ENCODE assay signal across 9 mouse cellular contexts in genomic region chr5:37288374-37288773, GRCm38 (mm10). TPM values are rescaled to one million over a fixed set of nuclear protein-coding genes. Genes with fewer than 3 reads are reported as not detected.
DNase-seq lines count a peak whose midpoint lies in the region; ATAC-seq and TF ChIP-seq lines count a peak whose summit lies in the region.
"Had no signal": no experiment of that assay in that cellular context is flagged by ENCODE, and none has a peak within 500 bp of the region (broad histone marks: within the 10 kb centered on the region; RNA-seq: fewer than 3 reads in every experiment).

No protein-coding gene starts in this region.

- H3K9ac ChIP-seq in ES-Bruce4 (ENCODE audit: low read depth, poor library complexity, severe bottlenecking) = no peak overlapping the region
- H3K9ac ChIP-seq: heart, embryonic 13.5 days had no signal

- H3K4me3 ChIP-seq in C2C12 (ENCODE audit: insufficient read depth, poor library complexity, severe bottlenecking) (no peak overlapping the region), ES-Bruce4 (ENCODE audit: low read depth, low read length) (no peak overlapping the region)
- H3K4me3 ChIP-seq in small intestine, adult 2 months (ENCODE audit: low read depth, low read length) = no peak overlapping the region
- H3K4me3 ChIP-seq: heart, embryonic 13.5 days had no signal

- 67% methylated on average over 3 of the region's 3 CpGs for WGBS in small intestine, adult 2 months

- no peaks in the 10 kb centered on the region for H3K9me3 ChIP-seq in ES-Bruce4 (replicated peaks; ENCODE audit: control insufficient read depth, insufficient read depth, low read length, poor library complexity, severe bottlenecking)
- H3K9me3 ChIP-seq: heart, embryonic 13.5 days had no signal

- H3K27me3 ChIP-seq in C2C12 (ENCODE audit: control insufficient read depth, insufficient read depth, insufficient read length) = no peaks in the 10 kb centered on the region
- no peaks in the 10 kb centered on the region for H3K27me3 ChIP-seq in ES-Bruce4 (ENCODE audit: control insufficient read depth, insufficient read depth, low read length, poor library complexity, severe bottlenecking)
- no peaks in the 10 kb centered on the region for H3K27me3 ChIP-seq in small intestine, adult 2 months (ENCODE audit: control insufficient read depth, insufficient read depth, low read length)
- H3K27me3 ChIP-seq: heart, embryonic 13.5 days had no signal

- H3ac ChIP-seq in C2C12 (ENCODE audit: control insufficient read depth, insufficient read length, low read depth) = no peak overlapping the region

- H3K79me3 ChIP-seq in C2C12 (ENCODE audit: low read depth) = no peaks in the 10 kb centered on the region

- no peaks in the 10 kb centered on the region for H3K4me1 ChIP-seq in ES-Bruce4 (ENCODE audit: control insufficient read depth, insufficient read depth, low read length)
- H3K4me1 ChIP-seq in small intestine, adult 2 months (ENCODE audit: control insufficient read depth, insufficient read depth, insufficient read length, low read length) = no peaks in the 10 kb centered on the region
- H3K4me1 ChIP-seq: heart, embryonic 13.5 days had no signal

- H3K27ac ChIP-seq in ES-Bruce4 (ENCODE audit: insufficient read depth, low read length) = no peak overlapping the region
- no peak overlapping the region for H3K27ac ChIP-seq in small intestine, adult 2 months (ENCODE audit: insufficient read depth, low read depth, low read length)
- H3K27ac ChIP-seq: heart, embryonic 13.5 days had no signal

- H3K79me2 ChIP-seq in C2C12 (ENCODE audit: control insufficient read depth, insufficient read depth) = no peaks in the 10 kb centered on the region

- H3K36me3 ChIP-seq in C2C12 (ENCODE audit: control insufficient read depth, insufficient read depth) (no peaks in the 10 kb centered on the region), ES-Bruce4 (ENCODE audit: control insufficient read depth, insufficient read depth, low read length, poor library complexity, severe bottlenecking) (no peaks in the 10 kb centered on the region)
- no peaks in the 10 kb centered on the region for H3K36me3 ChIP-seq in small intestine, adult 2 months (ENCODE audit: control insufficient read depth, insufficient read depth, low read length)
- H3K36me3 ChIP-seq: heart, embryonic 13.5 days had no signal

- TF ChIP-seq CTCF in C2C12 (IDR thresholded peaks at IDR 0.05; ENCODE audit: control insufficient read depth, insufficient read depth, insufficient read length) (peak; percentile 43), ES-Bruce4 (IDR thresholded peaks at IDR 0.05; ENCODE audit: low read depth, low read length) (peak; percentile 94)
- TF ChIP-seq CTCF in small intestine, adult 2 months (IDR thresholded peaks at IDR 0.05; ENCODE audit: extremely low read depth, insufficient read length, insufficient replicate concordance, low read depth, low read length) = peak; percentile 46; the same call in 1 of the 2 replicates

- peak; percentile 72 for ATAC-seq in frontal cortex, adult (ENCODE audit: low TSS enrichment)
- ATAC-seq in megakaryocyte-erythroid progenitor cell, adult 5-6 weeks (replicated peaks; ENCODE audit: low FRiP score, low TSS enrichment, poor library complexity, severe bottlenecking) = peak; percentile 47; the same call in 1 of the 2 replicates

- no peak for TF ChIP-seq POLR2A in ES-Bruce4 (IDR thresholded peaks at IDR 0.05; ENCODE audit: insufficient read depth, low read length)
- no peak for TF ChIP-seq POLR2A in small intestine, adult 2 months (IDR thresholded peaks at IDR 0.05; ENCODE audit: low read depth, low read length)

- DNase-seq in cerebellum, adult 18-20 months = peak; percentile 76 to 82
- peak; percentile 51 to 77 for DNase-seq in layer of hippocampus, adult 18-20 months (ENCODE audit: low spot score in 2 of 2)

- no peak for TF ChIP-seq EP300 in ES-Bruce4 (IDR thresholded peaks at IDR 0.05; ENCODE audit: insufficient read depth, low read depth, low read length)

TF ChIP-seq in C2C12, 6 proteins besides CTCF, POLR2A, EP300 and RAD21:
- TF ChIP-seq FOSL1 (IDR thresholded peaks at IDR 0.05; ENCODE audit: insufficient read depth, low read length, poor library complexity, severe bottlenecking) (no peak), USF1 (IDR thresholded peaks at IDR 0.05; ENCODE audit: low read depth) (no peak), CEBPB (IDR thresholded peaks at IDR 0.05; ENCODE audit: low read depth) (no peak), MYOD1 (IDR thresholded peaks at IDR 0.05; ENCODE audit: control insufficient read depth, insufficient read length, low read depth) (no peak), MAX (IDR thresholded peaks at IDR 0.05) (no peak), MYOG (IDR thresholded peaks at IDR 0.05; ENCODE audit: control insufficient read depth, extremely low read depth, insufficient read length) (no peak)

RNA-seq across cellular contexts. Expression of gene Crmp1, which starts 46.6 kb away (rescaled TPM):
- polyA plus RNA-seq in C2C12 (2012; fragmentation: generic; extraction: Trizol) (0.05 TPM), ES-Bruce4 (2011; ENCODE audit: insufficient read depth, insufficient read length, low read depth, missing spikeins) (17.0 and 17.4 TPM in 2 replicates)
- 100 to 1,000 TPM; 206 to 218 TPM for total RNA-seq in layer of hippocampus, adult 18-20 months (2021)
- not detected in 2 replicates for total RNA-seq in megakaryocyte-erythroid progenitor cell, adult 5-6 weeks (2014; fragmentation: Nextera tagmentation)
- not detected in 2 replicates for total RNA-seq in megakaryocyte-erythroid progenitor cell, adult 5-6 weeks (2017)
- polyA plus RNA-seq in small intestine, adult 2 months (2012; rRNA removed) = 0.79 and 1.1 TPM in 2 replicates

RNA-seq across cellular contexts. Expression of gene Evc, which starts 48.3 kb away (rescaled TPM):
- polyA plus RNA-seq in C2C12 (2012; fragmentation: generic; extraction: Trizol) (22.2 TPM), ES-Bruce4 (2011; ENCODE audit: insufficient read depth, insufficient read length, low read depth, missing spikeins) (9.1 and 13.2 TPM in 2 replicates)
- total RNA-seq in layer of hippocampus, adult 18-20 months (2021) = 10 to 100 TPM; 13.5 to 16.6 TPM
- total RNA-seq in megakaryocyte-erythroid progenitor cell, adult 5-6 weeks (2014; fragmentation: Nextera tagmentation) = not detected in 2 replicates
- total RNA-seq in megakaryocyte-erythroid progenitor cell, adult 5-6 weeks (2017) = 0.11 TPM in 1 of 2 replicates, not detected in the other
- polyA plus RNA-seq in small intestine, adult 2 months (2012; rRNA removed) = 2.3 and 3.5 TPM in 2 replicates
- total RNA-seq: neutrophil, adult 5-6 weeks had no signal

RNA-seq across cellular contexts. Expression of gene Evc2, which starts 49.9 kb away (rescaled TPM):
- 15.6 TPM for polyA plus RNA-seq in C2C12 (2012; fragmentation: generic; extraction: Trizol)
- polyA plus RNA-seq in ES-Bruce4 (2011; ENCODE audit: insufficient read depth, insufficient read length, low read depth, missing spikeins) = 12.7 and 15.8 TPM in 2 replicates
- 10 to 100 TPM; 27.9 to 29.2 TPM for total RNA-seq in layer of hippocampus, adult 18-20 months (2021)
- 0.07 TPM in 1 of 2 replicates, not detected in the other for total RNA-seq in megakaryocyte-erythroid progenitor cell, adult 5-6 weeks (2014; fragmentation: Nextera tagmentation)
- total RNA-seq in megakaryocyte-erythroid progenitor cell, adult 5-6 weeks (2017) = not detected in 2 replicates
- 2.7 and 4.6 TPM in 2 replicates for polyA plus RNA-seq in small intestine, adult 2 months (2012; rRNA removed)
- total RNA-seq: neutrophil, adult 5-6 weeks had no signal

Comparison
In these comparisons a context has a peak if more than half of its experiments do, and no peak if none do; other contexts are left out.
1. CTCF ChIP-seq: peak in every context shown above with its lines; median percentile 94 in ES-Bruce4; 46 in small intestine, adult 2 months; 43 in C2C12.